Mouse (Mus musculus) retina, embryonic 14.5 days (tissue): ENCODE results near the gene Ice2.

Experiments used
- DNase-seq: peaks from one replicate; pipeline ENCODE4 v3.0.0-alpha.2; 2015; ENCODE audit warnings: low spot score

Gene Ice2

DNA sequence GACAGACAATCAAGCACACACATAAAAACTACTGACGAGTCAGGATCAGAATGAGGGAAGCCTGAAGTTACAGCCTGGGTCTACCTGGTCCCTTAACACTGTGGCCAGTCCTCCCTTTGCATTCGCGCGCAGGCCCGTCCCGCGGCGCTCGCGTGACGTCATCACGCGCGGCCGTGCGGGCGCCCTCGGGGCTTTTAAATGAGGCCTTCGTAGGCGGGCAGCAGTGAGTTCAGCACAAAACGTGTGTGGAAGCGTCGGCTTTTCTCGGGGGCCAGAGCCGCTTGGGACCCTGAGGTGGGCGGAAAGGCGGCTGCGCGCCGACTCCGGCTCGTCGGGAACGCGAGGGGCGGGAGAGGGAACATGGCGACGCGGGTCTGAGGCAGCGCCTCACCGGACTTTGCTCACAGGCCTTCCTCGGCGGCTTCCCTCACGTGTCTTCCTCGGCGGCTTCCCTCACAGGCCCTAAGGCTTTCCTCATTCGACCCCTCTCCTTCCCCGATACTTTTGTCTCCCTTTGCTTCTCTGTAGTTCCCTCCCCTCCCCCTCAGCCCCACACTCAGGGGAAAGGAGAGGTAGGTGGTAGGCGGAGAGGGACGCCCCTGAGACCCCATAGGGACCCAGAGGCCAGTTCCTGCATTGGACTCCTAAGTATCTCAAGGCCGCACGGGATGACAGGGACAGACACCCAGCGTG lies at the start of gene Ice2:
Ice2 (plus strand) TSS at position 147 of the 693 bp plus-strand sequence.
- DNase-seq: peak; percentile 79

DNA sequence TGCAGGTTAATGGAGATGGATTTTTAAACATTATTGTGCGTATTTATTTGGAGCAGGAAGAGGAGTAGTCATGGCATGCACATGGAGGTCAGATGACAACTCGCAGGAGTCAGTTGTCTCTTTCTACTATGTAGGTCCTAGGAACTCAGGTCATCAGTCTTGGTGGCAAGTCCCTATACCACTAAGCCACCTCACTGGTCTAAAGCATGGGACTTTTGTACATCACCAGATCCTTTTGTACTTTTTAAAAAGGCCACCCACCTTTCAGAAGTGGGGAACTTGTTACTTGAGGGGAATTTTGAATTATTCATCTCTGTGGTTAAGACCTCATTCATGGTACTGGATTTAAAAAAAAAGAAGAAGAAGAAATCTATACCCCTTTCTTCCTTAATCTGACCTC lies 48.2 kb upstream of the Ice2 start:
- no peak for DNase-seq

DNA sequence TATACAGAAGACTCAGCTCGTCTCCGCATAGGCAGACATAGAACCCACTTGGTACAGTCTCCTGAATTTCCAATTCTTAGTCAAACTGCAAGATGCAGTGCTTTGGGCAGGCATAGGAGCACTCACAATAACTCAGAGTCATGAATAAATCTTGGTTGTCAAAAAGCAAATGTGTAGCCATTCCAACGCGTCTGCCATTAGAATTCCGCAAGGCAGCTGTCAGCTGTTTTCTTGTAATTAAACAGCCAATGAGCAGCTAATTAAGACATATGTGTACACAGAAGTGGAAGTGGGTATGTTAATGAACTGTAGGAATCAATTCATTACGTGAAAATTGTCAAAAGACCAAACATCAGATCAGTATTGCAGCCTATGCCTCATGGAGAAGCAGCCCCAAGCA lies 43.5 kb upstream of the Ice2 start:
- no peak for DNase-seq

DNA sequence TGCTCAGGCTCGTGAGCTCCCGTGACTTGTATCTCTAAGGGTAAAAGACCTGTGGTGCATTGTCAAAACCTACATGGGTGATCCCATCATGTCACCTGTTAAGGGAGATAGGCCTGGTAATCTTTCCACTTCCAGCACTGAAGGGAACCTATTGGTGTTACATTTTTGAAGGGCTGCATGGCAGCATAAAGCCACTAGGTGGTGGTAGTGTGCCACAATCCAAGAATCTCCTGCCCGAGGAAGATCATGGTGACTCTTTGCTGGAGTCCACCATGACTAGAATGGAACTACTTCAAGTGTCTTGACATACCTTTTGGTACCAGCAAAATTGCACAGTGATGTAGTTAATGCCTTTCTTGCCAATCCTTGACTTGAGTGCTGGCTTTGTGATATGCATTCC lies 39.9 kb upstream of the Ice2 start:
- DNase-seq: peak; percentile 81

DNA sequence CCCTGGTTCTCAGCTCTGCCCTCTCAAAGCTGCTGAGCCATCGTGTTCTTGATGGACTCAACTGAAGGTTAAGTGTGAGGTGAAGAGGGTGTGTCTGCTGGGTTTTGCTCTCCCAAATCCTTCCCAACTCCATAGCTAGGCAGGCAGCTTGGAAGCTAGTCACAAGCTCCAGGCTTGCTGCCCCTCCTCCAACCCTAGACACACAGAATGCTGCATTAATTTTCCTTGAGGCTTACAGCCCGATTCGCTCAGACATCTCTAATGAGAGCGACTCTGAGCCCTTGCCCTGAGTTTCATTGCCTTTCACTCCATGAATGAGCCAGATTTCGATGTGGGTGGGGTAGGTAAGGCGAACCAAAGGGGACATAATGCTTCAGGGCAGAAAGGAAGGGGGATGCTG lies 38.9 kb upstream of the Ice2 start:
- DNase-seq: peak; percentile 37

DNA sequence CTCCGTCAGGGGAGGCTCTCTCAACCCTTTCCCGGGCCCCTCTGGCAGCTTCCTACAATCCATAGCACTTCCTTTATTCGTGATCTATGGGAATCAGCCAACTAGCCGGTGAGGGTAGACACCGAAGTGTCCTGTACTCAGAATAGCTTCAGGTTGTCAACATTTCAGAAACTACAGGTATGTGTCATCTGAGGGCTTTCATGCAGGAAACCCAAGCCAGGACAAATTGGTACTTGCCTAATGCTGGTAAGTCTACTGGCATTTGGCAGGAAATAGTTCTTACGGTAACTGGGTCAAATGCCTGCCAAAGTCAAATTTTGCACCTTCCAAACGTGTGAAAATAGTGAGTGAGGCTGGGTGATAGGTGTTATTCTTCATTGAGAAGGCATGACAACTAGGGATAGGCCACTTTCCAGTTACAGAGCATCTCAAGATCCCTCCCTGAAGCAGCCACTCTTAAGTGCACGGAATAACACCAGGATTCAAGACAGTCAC lies 35.7 kb upstream of the Ice2 start:
- no peak for DNase-seq

DNA sequence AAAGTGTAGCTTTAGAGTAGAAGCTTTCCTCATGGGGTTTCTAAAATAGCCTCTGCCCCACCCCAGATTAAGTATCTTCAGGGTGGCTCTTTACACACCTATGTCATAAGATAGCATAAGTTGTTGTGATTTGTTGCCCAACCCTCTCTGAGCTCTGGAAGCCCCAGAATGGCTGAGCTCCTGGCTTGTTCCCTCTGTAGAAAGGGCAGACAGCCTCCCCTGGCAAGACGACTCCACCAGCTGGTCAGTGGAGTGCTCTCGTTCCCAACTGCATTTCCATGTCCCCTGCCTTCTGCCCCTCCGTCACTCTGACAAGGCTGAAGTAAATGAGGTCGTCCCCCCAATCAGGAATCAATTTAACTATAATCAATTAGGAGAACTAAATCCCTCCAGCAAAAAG lies 34.9 kb upstream of the Ice2 start:
- DNase-seq: no peak

DNA sequence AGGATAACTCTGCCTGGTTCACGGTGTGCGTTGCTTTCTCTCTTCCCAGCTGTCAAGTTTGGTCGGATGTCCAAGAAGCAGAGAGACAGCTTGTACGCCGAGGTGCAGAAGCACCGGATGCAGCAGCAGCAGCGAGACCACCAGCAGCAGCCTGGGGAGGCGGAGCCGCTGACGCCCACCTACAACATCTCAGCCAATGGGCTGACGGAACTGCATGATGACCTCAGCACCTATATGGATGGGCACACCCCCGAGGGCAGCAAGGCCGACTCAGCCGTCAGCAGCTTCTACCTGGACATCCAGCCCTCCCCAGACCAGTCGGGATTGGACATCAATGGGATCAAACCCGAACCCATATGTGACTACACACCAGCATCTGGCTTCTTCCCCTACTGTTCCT lies 33.6 kb upstream of the Ice2 start:
- no peak for DNase-seq

DNA sequence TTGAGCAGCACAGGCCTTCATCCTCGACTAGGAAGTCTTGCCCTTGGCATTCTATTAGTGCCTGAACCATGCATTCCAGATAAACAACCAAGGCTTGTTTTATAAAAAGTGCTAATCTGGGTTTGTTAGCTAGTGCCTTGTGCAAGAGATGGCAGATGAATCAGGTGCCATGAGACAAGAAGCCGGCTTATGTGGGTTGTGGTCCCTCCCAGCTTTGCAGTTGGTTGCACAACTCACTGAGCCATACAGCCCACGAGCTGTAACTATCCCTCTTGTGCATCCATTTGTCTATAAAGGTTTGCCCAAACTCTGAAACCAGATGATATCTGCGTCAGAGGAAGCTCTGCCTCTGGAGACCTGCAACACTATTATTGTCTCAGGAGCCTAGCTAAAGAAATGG lies 30.7 kb upstream of the Ice2 start:
- no peak for DNase-seq

DNA sequence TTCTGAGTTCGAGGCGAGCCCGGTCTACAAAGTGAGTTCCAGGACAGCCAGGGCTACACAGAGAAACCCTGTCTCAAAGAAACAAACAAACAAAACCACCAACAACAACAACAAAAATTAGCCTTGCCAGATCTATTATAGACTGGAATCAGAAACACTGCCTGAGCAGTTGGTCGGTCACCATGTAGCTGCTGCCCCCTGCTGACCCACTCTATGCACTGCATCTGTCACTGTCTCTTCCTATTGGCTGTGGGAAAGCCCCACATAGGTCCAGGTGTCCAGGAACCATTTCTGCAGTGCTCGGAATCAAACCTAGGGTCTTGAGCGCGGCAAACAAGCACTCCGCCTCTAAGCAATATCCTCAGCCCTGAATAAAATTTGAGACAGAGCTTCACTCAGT lies 29.6 kb upstream of the Ice2 start:
- peak; percentile 82 for DNase-seq

DNA sequence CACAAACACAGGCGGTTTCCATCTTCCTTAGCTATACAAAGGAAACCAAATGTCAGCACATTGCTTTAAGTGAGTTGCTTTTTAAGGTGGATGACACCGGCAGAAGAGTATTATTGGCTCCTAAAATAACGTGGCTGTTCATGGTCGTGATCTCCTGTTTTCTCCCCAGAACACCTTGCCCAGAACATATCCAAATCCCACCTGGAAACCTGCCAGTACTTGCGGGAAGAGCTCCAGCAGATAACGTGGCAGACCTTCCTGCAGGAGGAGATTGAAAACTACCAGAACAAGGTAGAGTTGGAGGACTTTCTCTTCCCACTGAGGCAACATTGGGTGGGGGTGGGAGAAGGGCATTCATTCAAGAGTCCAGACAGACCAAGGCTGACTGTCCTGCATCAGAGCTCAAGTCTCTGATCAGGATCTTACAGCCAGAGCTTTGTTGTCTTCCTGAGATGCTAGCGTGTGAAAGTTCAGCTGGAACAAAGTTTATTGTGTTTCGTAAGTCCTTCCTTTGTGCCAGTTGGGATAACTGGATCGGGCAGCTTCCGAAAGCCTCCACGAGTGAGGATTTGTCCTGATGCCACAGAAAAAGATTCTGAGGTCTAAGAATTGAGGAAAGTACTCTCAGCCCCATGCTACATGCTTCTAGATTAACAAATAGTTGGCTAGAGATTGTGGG lies 26.5 kb upstream of the Ice2 start:
- no peak for DNase-seq

DNA sequence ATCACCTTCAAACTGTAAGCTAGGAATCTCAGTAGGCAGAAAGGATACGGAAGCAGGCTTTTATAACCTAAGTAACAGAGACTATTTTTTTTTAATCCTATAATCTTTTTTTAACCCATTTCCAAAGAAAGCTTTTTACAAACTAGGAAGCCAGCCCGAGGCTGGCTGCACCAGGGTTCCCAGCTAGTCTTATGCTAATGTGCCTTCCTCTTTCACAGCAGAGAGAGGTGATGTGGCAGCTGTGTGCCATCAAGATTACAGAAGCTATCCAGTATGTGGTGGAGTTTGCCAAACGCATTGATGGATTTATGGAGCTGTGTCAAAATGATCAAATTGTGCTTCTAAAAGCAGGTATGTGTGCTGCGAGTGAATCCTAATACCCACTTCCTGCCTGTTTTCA lies 24.8 kb upstream of the Ice2 start:
- no peak for DNase-seq

DNA sequence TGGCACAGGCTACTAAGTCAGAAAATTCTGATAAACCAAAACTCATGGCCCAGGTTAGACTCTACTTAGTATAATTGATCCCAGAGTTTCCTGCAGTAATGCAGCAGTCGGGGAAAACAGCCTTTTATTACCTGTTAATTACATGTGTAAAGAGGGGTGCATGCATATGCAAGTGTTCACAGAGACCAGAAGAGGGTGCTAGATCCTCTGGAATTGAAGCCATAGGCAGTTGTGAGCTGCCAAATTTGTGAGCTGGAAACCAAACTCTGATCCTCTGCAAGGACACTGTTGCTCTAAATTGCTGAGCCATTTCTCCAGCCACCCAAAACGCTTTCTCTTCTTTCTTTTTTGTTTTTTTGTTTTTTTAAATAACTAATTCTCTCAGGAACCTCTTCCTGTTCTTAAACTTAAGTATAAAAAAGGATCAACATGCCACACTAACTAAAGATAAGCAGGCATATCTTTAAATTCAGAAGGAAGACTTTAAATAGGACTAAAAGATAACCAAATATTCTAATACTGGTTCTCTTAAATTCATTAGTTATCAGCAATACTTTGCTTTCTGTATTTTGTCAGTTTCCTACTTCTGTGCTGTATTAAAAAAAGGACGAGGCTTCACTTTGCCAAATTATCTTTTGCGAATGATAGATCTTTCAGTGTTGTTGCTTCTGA lies 20.6 kb upstream of the Ice2 start:
- peak; percentile 22 for DNase-seq

DNA sequence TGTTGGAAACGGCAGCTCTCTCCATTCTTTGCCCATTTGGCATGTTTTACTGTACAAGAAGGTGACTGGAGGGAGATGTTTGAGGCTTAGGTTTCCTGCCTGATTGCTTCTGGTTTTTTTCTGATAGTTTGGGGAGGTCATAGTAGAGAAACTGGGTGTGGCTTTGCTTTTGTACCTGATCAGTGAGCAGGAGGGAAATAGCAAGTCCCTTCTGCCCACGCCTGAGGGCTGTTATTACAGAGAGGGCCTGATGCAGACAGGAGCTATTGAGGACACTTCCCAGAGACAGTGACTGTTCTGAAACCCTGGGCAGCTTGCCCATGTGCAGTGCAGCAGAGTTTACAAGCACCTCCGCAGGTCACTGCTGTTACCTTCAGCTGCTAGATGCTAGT lies 20.1 kb upstream of the Ice2 start:
- DNase-seq: no peak

DNA sequence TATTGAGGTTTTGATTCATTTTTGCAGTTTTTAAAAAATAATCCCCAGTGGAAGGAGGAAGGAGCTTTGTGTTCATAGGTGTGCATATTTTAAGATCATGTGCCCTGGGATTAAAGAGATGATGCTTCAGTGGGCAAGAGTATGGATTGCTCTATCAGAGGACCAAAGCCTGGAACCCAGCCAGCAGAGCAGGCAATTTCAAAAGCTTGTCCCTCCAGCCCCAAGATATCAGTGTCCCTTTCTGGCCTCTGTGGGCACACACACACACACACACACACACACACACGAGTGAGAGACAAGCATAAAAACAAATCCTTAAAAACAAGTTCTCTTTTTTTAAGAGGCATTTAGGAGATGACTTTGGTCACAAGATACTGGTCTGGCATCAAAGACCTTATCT lies 17.2 kb upstream of the Ice2 start:
- DNase-seq: no peak

DNA sequence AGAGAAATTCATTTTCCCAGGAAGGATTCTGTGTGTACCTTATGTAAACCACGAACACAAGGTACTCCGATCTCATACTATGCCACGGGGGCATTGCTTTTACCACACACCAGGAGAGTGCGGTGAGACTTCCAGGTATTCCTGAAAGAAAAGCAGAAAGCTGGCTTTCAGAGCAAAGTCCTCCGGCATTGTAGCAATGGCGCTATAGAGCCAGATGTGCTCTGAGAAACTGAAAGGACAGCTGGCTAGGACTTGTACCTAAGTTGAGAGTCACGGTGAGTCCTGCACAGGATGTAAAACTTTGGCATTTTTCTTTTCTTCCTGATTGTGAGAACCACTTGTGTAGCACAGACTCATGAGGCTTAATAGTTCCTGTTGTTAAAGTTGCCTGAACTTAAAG lies 16.0 kb upstream of the Ice2 start:
- no peak for DNase-seq

DNA sequence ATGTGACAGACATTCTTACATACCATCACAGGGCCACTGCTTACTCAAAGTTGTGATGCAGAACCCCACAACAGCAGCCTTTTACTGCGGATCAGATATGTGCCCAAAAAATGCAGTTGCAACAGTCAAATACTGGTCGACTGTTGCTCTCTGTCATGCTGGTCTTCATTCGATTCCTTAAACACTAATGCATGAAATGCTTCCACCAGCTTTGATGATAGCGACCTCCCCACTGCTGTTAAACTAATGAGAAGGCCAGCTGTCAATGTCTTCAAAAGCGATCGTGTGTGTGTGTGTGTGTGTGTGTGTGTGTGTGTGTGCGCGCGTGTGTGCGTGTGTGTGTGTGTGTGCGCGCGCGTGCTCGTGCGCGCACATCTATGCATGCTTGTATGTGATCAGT lies 13.2 kb upstream of the Ice2 start:
- DNase-seq: no peak

DNA sequence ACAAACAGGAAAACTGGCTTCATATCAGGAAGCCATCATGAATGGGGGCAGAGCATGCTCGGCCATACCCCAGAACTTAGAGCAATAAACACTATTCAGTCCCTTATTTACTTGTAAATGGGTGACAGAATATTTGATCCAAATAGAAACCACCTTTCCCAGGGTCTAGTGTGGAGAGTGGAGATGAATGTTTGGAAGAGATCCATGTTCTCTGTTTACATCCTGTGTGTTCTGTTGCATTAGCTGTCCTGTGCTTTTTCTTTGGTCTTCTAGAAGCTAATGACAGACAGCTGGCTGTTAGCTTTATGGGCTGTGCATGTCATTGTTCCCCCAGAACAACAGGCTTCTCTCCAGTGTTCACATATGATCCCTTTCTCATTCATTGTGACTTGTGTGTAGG lies 12.8 kb upstream of the Ice2 start:
- DNase-seq: no peak

DNA sequence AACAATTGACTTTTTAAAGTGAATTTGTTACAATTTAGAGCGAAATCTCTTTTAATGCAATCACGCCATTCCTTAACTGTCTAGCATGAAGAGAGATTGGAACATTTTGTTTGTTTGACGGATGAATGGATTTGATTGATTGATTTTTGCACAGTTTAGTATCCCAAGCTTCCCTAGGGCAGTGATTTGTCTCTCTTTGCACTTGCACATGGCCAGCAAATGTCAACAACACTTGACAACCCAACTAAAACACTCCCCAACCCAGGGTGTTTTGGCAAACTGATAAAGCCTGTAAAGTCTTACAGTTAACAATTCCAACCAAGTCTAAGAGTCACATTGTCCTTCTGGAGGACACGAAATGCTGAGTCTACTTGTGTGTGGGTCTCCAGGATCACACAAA lies 10.4 kb upstream of the Ice2 start:
- no peak for DNase-seq

DNA sequence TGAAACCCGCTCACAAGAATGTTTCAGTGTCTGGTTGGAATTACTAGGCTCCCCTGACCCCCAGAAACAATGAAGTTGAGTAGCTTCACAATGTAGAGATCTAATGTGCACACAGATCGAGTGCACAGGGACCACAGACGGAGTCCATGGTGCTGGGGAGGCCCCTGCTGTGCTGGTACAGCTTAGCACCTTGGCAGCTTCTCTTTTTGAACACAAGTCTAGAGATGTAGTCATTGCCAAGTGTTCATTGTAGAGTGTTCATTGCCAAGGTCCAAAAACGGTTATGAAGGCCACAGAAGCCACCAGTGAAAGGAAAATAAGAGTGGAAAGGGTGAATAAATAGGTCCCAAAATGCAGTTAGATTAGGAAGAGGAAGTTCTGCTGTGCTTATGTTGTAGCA lies 7.1 kb upstream of the Ice2 start:
- no peak for DNase-seq

DNA sequence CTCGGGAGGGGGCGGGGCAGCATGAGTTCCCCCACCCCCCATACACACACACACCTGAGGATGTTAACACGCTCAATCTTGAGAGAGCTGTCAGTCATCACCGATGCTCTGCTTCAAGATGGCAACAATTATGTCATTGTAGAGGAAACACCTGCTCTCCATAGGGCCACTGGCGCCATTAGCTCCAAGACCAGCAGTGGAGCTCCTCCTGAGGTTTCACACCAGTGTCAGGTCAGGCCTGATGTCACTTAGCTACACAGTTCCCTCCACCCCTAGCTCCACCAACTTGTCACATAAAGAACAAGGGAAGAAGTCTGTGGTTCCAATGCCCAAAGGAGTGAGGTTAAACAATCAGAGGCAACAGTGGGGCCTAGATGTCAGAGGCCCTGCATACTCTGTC lies 3.5 kb upstream of the Ice2 start:
- no peak for DNase-seq

DNA sequence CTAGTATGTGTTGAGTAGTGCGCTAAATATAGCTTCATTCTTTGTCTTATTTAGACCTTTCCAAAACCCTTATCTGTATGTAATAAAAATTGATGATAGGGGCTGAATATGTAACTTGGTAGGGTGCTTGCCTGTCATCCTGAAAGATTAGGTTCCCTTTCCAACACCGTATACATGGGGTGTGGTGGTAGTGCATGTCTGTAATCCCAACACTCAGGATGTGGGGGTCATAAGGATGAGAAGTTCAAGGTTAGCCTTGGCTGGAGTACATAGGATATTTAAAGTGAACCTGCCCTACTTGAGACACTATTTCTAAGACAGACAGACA lies 310 bp upstream of the Ice2 start:
- DNase-seq: no peak

DNA sequence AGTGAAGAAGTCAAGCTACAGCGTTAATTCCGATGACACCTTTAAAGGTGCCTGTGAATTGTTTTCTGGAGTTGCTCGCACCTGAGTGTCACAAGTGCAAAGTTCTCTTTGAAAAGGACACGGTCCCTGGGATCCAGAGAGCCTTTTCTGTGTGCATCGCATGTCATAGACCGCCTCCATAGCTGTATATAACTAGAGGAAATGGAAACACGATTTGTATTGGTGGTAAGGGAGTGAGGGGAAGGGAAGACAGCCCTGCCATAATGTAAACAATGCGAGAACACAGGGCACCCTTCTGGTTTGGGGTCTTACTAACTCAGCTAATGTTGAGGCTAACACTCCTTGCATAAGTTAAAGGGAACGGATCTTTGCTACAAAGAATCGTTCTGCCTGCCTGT lies 746 bp downstream of the Ice2 start:
- DNase-seq: peak; percentile 12

DNA sequence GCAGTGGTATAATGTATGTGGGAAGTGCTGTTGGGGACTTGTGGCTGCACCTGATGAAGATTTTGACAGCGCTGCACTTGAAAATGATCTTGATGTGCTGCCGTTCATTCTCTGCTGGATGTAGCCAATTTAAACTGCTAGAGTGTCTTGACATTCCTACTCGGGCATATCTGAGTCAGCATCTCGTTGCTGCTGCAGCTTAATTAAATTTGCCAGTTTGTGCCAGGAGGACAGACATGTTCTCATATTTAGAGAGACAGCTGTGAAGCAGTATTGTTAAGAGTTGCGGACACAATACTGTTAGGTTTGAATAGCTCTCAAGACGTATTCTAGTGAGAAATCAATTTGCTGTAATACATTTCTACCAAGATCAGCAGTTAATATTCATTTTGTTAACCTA lies 7.0 kb downstream of the Ice2 start:
- no peak for DNase-seq
